25 mouse cellular contexts compared by ENCODE assay signal in genomic region chr14:44100030-44100429, GRCm38 (mm10). TPM values are rescaled to one million over a fixed set of nuclear protein-coding genes. Genes with fewer than 3 reads are reported as not detected.
DNase-seq lines count a peak whose midpoint lies in the region; ATAC-seq and TF ChIP-seq lines count a peak whose summit lies in the region.
"Not testable (repeated sequence)": the region's sequence is repeated elsewhere in the genome, so short reads cannot be mapped to it uniquely, and the experiment has no call there.
"Had no signal": no experiment of that assay in that cellular context is flagged by ENCODE, and none has a peak within 500 bp of the region (broad histone marks: within the 10 kb centered on the region; RNA-seq: fewer than 3 reads in every experiment).

No protein-coding gene starts in this region.

- WGBS in limb, embryonic 13.5 days: no CpG with 5 or more reads among the region's 1 CpGs
- no CpG with 5 or more reads among the region's 1 CpGs for WGBS in liver, embryonic 12.5 days (ENCODE audit: insufficient replicate concordance)
- WGBS in liver, embryonic 14.5 days (ENCODE audit: insufficient replicate concordance): no CpG with 5 or more reads among the region's 1 CpGs

- ATAC-seq in common myeloid progenitor, adult 5-6 weeks (replicated peaks; ENCODE audit: low read depth, poor library complexity, severe bottlenecking): peak; percentile 91
- ATAC-seq in granulocyte monocyte progenitor cell, adult 5-6 weeks (replicated peaks; ENCODE audit: poor library complexity, severe bottlenecking): peak; percentile 81
- ATAC-seq in limb, embryonic 13.5 days (ENCODE audit: low FRiP score, low read depth): 0 out of 2 replicates have a peak, but pooled peaks have one; percentile 40
- ATAC-seq in liver, embryonic 12.5 days: peak; percentile 72; the same call in 1 of the 2 replicates
- peak; percentile 65; the same call in 1 of the 2 replicates for ATAC-seq in liver, embryonic 14.5 days (ENCODE audit: insufficient read depth)
- peak; percentile 84 for ATAC-seq in megakaryocyte, adult 5-6 weeks (ENCODE audit: poor library complexity, severe bottlenecking)
- peak; percentile 89 for ATAC-seq in megakaryocyte-erythroid progenitor cell, adult 5-6 weeks (replicated peaks; ENCODE audit: low FRiP score, low TSS enrichment, poor library complexity, severe bottlenecking)
- peak; percentile 80 for ATAC-seq in neutrophil, adult 5-6 weeks (ENCODE audit: extremely low read depth, insufficient number of reproducible peaks, low FRiP score, poor library complexity, severe bottlenecking)

- TF ChIP-seq CTCF in liver, embryonic 14.5 days (IDR thresholded peaks at IDR 0.05; ENCODE audit: low read depth): not testable (repeated sequence)

- not testable (repeated sequence) for DNase-seq in liver, embryonic 14.5 days (ENCODE audit: low read depth in 3 of 3, low spot score in 3 of 3)

- H3K9me3 ChIP-seq in limb, embryonic 13.5 days; liver, embryonic 12.5 days (replicated peaks); liver, embryonic 14.5 days (ENCODE audit: control insufficient read depth, low read length): not testable (repeated sequence)

- H3K4me2 ChIP-seq in limb, embryonic 13.5 days (replicated peaks); liver, embryonic 12.5 days; liver, embryonic 14.5 days (ENCODE audit: low read depth): not testable (repeated sequence)

- not testable (repeated sequence) for H3K9ac ChIP-seq in limb, embryonic 13.5 days; liver, embryonic 12.5 days; liver, embryonic 14.5 days (replicated peaks)

- H3K27ac ChIP-seq in limb, embryonic 13.5 days; liver, embryonic 12.5 days; liver, embryonic 14.5 days: not testable (repeated sequence)

- H3K4me1 ChIP-seq in limb, embryonic 13.5 days; liver, embryonic 12.5 days; liver, embryonic 14.5 days (replicated peaks; ENCODE audit: control insufficient read depth in 2 of 2, insufficient read depth in 2 of 2, low read length in 1 of 2): not testable (repeated sequence)

- TF ChIP-seq EP300 in liver, embryonic 14.5 days (IDR thresholded peaks at IDR 0.05; ENCODE audit: low read depth): not testable (repeated sequence)

- H3K4me3 ChIP-seq in limb, embryonic 13.5 days; liver, embryonic 12.5 days; liver, embryonic 14.5 days (ENCODE audit: insufficient read depth in 1 of 2, low read depth in 2 of 2, low read length in 2 of 2): not testable (repeated sequence)

- H3K36me3 ChIP-seq in limb, embryonic 13.5 days; liver, embryonic 12.5 days; liver, embryonic 14.5 days (replicated peaks; ENCODE audit: control insufficient read depth, insufficient read depth, low read depth): not testable (repeated sequence)

- H3K27me3 ChIP-seq in limb, embryonic 13.5 days; liver, embryonic 12.5 days (replicated peaks); liver, embryonic 14.5 days (ENCODE audit: control insufficient read depth, insufficient read depth, low read length): not testable (repeated sequence)

RNA-seq across cellular contexts. Expression of gene Ear2, which starts 2.4 kb away (rescaled TPM):
- total RNA-seq in common myeloid progenitor, adult 5-6 weeks (2017): 6.4 and 7.2 TPM in 2 replicates
- not detected in 2 replicates for total RNA-seq in granulocyte monocyte progenitor cell, adult 5-6 weeks (2014; fragmentation: Nextera tagmentation)
- total RNA-seq in granulocyte monocyte progenitor cell, adult 5-6 weeks (2017): 7.2 and 9.9 TPM in 2 replicates
- polyA plus RNA-seq in limb, embryonic 13.5 days (2015; fragmentation: Nextera tagmentation; extraction: Ambion mirVana): not detected in 2 replicates
- polyA plus RNA-seq in liver, embryonic 12.5 days (2016; fragmentation: Nextera tagmentation; extraction: Ambion mirVana): 3.5 and 11.1 TPM in 2 replicates
- polyA plus RNA-seq in liver, embryonic 14.5 days (2012; rRNA removed): 18.7 and 25.9 TPM in 2 replicates
- 7.5 and 8.8 TPM in 2 replicates for polyA plus RNA-seq in liver, embryonic 14.5 days (2014; fragmentation: Nextera tagmentation; extraction: Ambion mirVana)
- total RNA-seq in megakaryocyte, adult 5-6 weeks (2015): 323 and 334 TPM in 2 replicates
- 586 and 674 TPM in 2 replicates for total RNA-seq in megakaryocyte, adult 5-6 weeks (2017)
- not detected in 2 replicates for total RNA-seq in megakaryocyte-erythroid progenitor cell, adult 5-6 weeks (2014; fragmentation: Nextera tagmentation)
- 10.2 TPM in 1 of 2 replicates, not detected in the other for total RNA-seq in megakaryocyte-erythroid progenitor cell, adult 5-6 weeks (2017)
- 13.2 and 22.7 TPM in 2 replicates for total RNA-seq in neutrophil, adult 5-6 weeks (2017)
- total RNA-seq: CH12.LX, G1E had no signal
- polyA plus RNA-seq: embryonic facial prominence, embryonic 11.5 days; embryonic facial prominence, embryonic 13.5 days; erythroblast, embryonic 14.5 days; forebrain, embryonic 10.5 days; forebrain, embryonic 12.5 days; forebrain, embryonic 14.5 days; G1E; Patski had no signal

RNA-seq across cellular contexts. Expression of gene Gm3327, which starts 23.6 kb away (rescaled TPM):
- total RNA-seq in common myeloid progenitor, adult 5-6 weeks (2017): not detected in 2 replicates
- total RNA-seq in granulocyte monocyte progenitor cell, adult 5-6 weeks (2014; fragmentation: Nextera tagmentation): not detected in 2 replicates
- total RNA-seq in granulocyte monocyte progenitor cell, adult 5-6 weeks (2017): not detected in 2 replicates
- polyA plus RNA-seq in limb, embryonic 13.5 days (2015; fragmentation: Nextera tagmentation; extraction: Ambion mirVana): not detected in 2 replicates
- not detected in 2 replicates for polyA plus RNA-seq in liver, embryonic 12.5 days (2016; fragmentation: Nextera tagmentation; extraction: Ambion mirVana)
- polyA plus RNA-seq in liver, embryonic 14.5 days (2012; rRNA removed): not detected in 2 replicates
- polyA plus RNA-seq in liver, embryonic 14.5 days (2014; fragmentation: Nextera tagmentation; extraction: Ambion mirVana): not detected in 2 replicates
- not detected in 2 replicates for total RNA-seq in megakaryocyte, adult 5-6 weeks (2015)
- total RNA-seq in megakaryocyte, adult 5-6 weeks (2017): not detected in 2 replicates
- total RNA-seq in megakaryocyte-erythroid progenitor cell, adult 5-6 weeks (2014; fragmentation: Nextera tagmentation): not detected in 2 replicates
- not detected in 2 replicates for total RNA-seq in megakaryocyte-erythroid progenitor cell, adult 5-6 weeks (2017)
- not detected in 2 replicates for total RNA-seq in neutrophil, adult 5-6 weeks (2017)
- total RNA-seq: adrenal gland, adult 18-20 months; adrenal gland, adult 8-10 months; adrenal gland, postnatal 14 days; adrenal gland, postnatal 36 days; CH12.LX had no signal
- polyA plus RNA-seq: activated CD4-positive, CD25-positive, alpha-beta regulatory T cell, adult 4 months; CD4-positive, CD25-positive, alpha-beta regulatory T cell, adult 4 months; cerebellum, adult 2 months; embryonic facial prominence, embryonic 11.5 days; embryonic facial prominence, embryonic 13.5 days; embryonic facial prominence, embryonic 15.5 days; erythroblast, embryonic 14.5 days; forebrain, embryonic 10.5 days; forebrain, embryonic 12.5 days; forebrain, embryonic 14.5 days; G1E; Patski had no signal

Comparison
In these comparisons a context has a peak if more than half of its experiments do, and no peak if none do; other contexts are left out.
1. ATAC-seq: peak in every context shown above with its lines; median percentile 91 in common myeloid progenitor, adult 5-6 weeks; 89 in megakaryocyte-erythroid progenitor cell, adult 5-6 weeks; 84 in megakaryocyte, adult 5-6 weeks; 81 in granulocyte monocyte progenitor cell, adult 5-6 weeks; 80 in neutrophil, adult 5-6 weeks; 72 in liver, embryonic 12.5 days; 65 in liver, embryonic 14.5 days; 40 in limb, embryonic 13.5 days.
2. RNA of gene Ear2, which starts 2.4 kb away (total RNA-seq): 323 to 674 TPM in megakaryocyte, adult 5-6 weeks; 13.2 to 22.7 TPM in neutrophil, adult 5-6 weeks, 10.2 TPM in megakaryocyte-erythroid progenitor cell, adult 5-6 weeks, 7.2 to 9.9 TPM in granulocyte monocyte progenitor cell, adult 5-6 weeks and 6.4 to 7.2 TPM in common myeloid progenitor, adult 5-6 weeks; every median in the first group is over 10 times any median in the second.